Mouse (Mus musculus) C2C12 (cell line): ENCODE data around the gene Adamts20. TPM values are rescaled to one million over a fixed set of nuclear protein-coding genes. Genes with fewer than 3 reads are reported as not detected.

Experiments
- H3K27me3 ChIP-seq: one replicate; pipeline ENCODE4 v1.6.1; 2011; ENCODE audit not compliant: control insufficient read depth, insufficient read depth, insufficient read length
- H3K36me3 ChIP-seq: one replicate; pipeline ENCODE4 v1.6.1; 2011; ENCODE audit not compliant: control insufficient read depth, insufficient read depth
- H3K4me3 ChIP-seq: one replicate; pipeline ENCODE4 v1.5.1; 2011; ENCODE audit warnings: mild to moderate bottlenecking, control low read depth; ENCODE audit not compliant: poor library complexity, insufficient read depth, severe bottlenecking
- H3K79me2 ChIP-seq: one replicate; pipeline ENCODE4 v1.6.1; 2011; ENCODE audit not compliant: control insufficient read depth, insufficient read depth
- H3K79me3 ChIP-seq: one replicate; pipeline ENCODE4 v1.6.1; 2011; ENCODE audit warnings: low read depth, control low read depth
- H3ac ChIP-seq: one replicate; pipeline ENCODE3; 2011; ENCODE audit warnings: low read depth; ENCODE audit not compliant: control insufficient read depth, insufficient read length
- CEBPB ChIP-seq: IDR thresholded peaks from one replicate; pipeline ENCODE4 v1.6.1; 2011; ENCODE audit warnings: low read depth, mild to moderate bottlenecking, control low read depth, moderate library complexity
- CTCF ChIP-seq: IDR thresholded peaks from one replicate; pipeline ENCODE4 v1.5.1; 2011; ENCODE audit not compliant: control insufficient read depth, insufficient read depth, insufficient read length
- FOSL1 ChIP-seq: IDR thresholded peaks from one replicate; pipeline ENCODE4 v1.8.0; 2011; ENCODE audit warnings: mild to moderate bottlenecking, low read length; ENCODE audit not compliant: poor library complexity, insufficient read depth, severe bottlenecking
- MAX ChIP-seq: IDR thresholded peaks from one replicate; pipeline ENCODE4 v1.6.1; 2011; ENCODE audit warnings: mild to moderate bottlenecking, control low read depth
- MYOD1 ChIP-seq: IDR thresholded peaks from one replicate; pipeline ENCODE4 v1.6.1; 2011; ENCODE audit warnings: low read depth; ENCODE audit not compliant: control insufficient read depth, insufficient read length
- MYOG ChIP-seq: IDR thresholded peaks from one replicate; pipeline ENCODE4 v1.6.1; 2011; ENCODE audit not compliant: control insufficient read depth, insufficient read length; ENCODE audit errors: extremely low read depth
- USF1 ChIP-seq: IDR thresholded peaks from one replicate; pipeline ENCODE4 v1.6.1; 2011; ENCODE audit warnings: low read depth, mild to moderate bottlenecking, control low read depth, moderate library complexity
- polyA plus RNA-seq: library from polyadenylated mRNA; unstranded; fragments of >200 nt; fragmentation: generic; extraction: Trizol; gene quantifications from one replicate; pipeline ENCODE4 v1.2.1, GENCODE M21; 2012; ENCODE audit warnings: missing spikeins

Adamts20 gene
- polyA plus RNA-seq, 1 experiment: not detected

DNA sequence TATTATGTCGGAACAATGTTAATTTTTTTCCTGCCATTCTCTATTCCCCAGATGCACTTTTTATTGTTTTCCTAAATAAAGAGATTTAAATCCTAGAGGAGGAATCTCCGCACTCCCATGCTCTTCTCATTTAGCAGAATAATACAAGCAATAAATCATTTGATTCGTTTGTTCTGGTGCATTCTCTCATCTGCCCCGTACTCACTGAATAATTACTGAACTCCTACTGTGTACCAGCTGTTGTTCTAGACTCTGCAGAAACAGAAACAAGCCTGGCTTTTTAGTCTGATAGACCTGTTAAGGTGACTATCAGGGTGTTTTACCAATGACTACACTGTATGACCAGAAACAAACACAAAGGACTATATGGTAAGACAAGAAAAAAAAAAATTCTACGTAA, 29.7 kb downstream of the Adamts20 start:
- TF ChIP-seq MYOG (no peak), CTCF (no peak), FOSL1 (no peak), MAX (no peak), USF1 (no peak), CEBPB (no peak), MYOD1 (no peak)
- no peaks in the 10 kb centered on the region for H3K79me2 ChIP-seq
- H3K27me3 ChIP-seq: peaks cover 3% of the 10 kb centered on the region
- no peak overlapping the region for H3ac ChIP-seq
- no peak overlapping the region for H3K4me3 ChIP-seq
- H3K79me3 ChIP-seq: no peaks in the 10 kb centered on the region
- H3K36me3 ChIP-seq: no peaks in the 10 kb centered on the region

DNA sequence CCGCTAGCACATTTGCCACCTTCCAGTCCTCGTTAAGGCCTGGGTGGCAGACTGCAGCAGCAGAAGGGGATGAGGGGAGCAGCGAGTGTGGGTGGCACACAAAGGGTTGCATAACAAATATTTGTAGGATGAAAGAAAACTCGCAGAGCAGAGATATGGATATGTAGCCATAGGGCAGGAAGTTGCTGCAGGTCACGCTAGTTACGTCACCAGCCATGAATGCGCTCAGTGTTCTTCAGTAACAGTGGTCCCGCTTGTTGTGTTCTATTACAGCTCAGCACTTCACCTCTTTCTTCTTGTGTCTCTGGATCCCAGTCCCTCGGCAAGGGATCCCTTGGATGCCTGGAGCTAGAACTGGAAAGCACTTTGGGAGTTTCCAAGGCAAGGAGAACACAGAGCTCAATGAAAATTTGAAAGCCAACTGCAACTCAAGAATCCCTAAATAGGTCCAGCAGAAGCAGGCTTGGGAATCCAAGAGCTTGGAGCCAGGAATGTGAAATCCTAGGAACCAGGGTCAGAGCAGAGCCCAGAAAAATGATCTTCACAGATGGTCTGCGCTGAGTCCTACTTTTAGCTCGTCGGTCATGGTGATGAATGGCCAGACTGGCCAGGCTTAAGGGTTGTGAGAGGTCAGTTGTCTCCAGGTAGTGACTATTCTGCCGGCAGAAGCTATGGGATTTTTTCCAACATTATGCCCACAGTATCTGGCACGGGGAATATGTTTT, 34.4 kb downstream of the Adamts20 start:
- no peak overlapping the region for H3ac ChIP-seq
- H3K27me3 ChIP-seq: no peaks in the 10 kb centered on the region
- H3K79me3 ChIP-seq: no peaks in the 10 kb centered on the region
- no peak for TF ChIP-seq CTCF
- TF ChIP-seq MYOG: no peak
- no peak for TF ChIP-seq MYOD1
- no peaks in the 10 kb centered on the region for H3K79me2 ChIP-seq
- no peaks in the 10 kb centered on the region for H3K36me3 ChIP-seq
- no peak overlapping the region for H3K4me3 ChIP-seq

DNA sequence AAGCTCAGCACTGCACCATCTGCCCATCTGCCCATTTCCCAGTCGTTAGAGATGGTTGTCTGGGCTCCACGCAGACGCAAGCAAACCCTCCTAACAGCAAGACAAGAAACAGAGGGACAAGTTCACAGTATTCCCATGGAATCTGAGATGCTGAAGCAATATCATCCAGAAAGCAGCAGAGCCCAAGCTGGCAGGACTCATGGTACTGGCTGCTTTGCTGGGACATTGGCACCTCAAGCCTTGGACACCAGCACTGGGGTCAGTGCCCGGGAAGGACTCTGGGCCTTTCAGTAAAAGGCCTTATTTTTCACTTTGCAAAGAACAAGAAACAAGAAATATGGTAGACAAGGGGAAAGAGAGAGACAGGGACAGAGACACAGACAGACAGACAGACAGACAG, 36.5 kb downstream of the Adamts20 start:
- H3K4me3 ChIP-seq: no peak overlapping the region
- H3K79me2 ChIP-seq: no peaks in the 10 kb centered on the region
- TF ChIP-seq USF1: no peak
- TF ChIP-seq CEBPB: no peak
- H3K27me3 ChIP-seq: no peaks in the 10 kb centered on the region
- H3ac ChIP-seq: no peak overlapping the region
- H3K79me3 ChIP-seq: no peaks in the 10 kb centered on the region
- H3K36me3 ChIP-seq: no peaks in the 10 kb centered on the region

DNA sequence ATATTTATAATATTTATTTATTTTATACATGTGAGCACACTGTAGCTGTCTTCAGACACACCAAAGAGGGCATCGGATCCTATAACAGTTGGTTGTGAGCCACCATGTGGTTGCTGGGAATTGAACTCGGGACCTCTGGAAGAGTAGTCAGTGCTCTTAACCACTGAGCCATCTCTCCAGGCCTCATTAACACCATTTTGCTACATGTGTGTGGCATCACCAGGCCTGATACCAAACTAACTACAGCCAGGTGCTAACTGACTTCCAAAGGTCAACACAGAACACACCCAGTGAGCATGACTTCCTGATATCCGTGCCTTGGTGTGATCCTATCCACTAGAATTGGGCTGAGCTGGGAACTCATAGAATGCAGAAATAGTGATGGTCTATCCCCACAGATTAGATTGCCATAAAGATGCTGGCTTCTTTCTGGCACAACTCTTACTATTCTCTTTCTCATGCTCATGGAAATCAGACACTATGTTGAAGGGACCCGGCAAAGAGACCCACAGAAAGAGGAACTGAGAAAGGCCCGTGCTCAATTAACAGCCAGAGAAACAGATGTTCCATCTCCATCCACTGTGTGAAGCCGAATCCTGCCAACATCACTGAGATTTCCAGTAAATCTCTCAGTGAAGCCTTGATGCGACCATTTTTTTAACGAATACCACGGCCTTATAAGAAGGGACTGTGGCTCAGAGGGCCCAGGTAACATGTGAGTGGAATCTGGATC, 37.6 kb downstream of the Adamts20 start:
- Histone ChIP-seq H3ac (no peak overlapping the region), H3K27me3 (peaks cover 3% of the 10 kb centered on the region), H3K79me3 (no peaks in the 10 kb centered on the region), H3K4me3 (no peak overlapping the region), H3K36me3 (no peaks in the 10 kb centered on the region), H3K79me2 (no peaks in the 10 kb centered on the region)
- TF ChIP-seq FOSL1 (no peak), MYOD1 (no peak), CTCF (no peak)

DNA sequence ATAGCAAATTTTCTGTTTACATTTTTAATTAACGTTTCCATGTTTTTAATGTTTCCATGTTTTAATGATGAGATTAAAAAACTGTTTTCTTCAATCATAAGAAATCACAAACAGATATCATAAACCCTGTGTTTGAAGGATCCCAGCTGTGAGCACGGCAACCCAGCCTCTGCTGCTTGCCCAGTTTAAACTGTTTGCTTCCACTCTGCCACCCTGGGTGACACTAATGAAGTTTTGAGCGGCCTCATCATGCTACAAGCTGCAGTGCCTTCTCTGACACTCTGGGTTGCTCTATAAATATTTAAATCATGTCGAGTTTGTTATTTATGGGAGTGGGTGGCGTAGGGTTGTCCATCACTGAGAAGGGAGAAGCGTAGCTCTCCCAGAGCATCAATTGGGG, 44.7 kb downstream of the Adamts20 start:
- no peak overlapping the region for H3ac ChIP-seq
- H3K4me3 ChIP-seq: no peak overlapping the region
- H3K27me3 ChIP-seq: peaks cover 24% of the 10 kb centered on the region
- TF ChIP-seq MAX (no peak), MYOD1 (no peak), FOSL1 (no peak), USF1 (no peak), CEBPB (no peak), MYOG (no peak), CTCF (no peak)
- H3K79me2 ChIP-seq: no peaks in the 10 kb centered on the region
- H3K36me3 ChIP-seq: no peaks in the 10 kb centered on the region
- H3K79me3 ChIP-seq: no peaks in the 10 kb centered on the region

DNA sequence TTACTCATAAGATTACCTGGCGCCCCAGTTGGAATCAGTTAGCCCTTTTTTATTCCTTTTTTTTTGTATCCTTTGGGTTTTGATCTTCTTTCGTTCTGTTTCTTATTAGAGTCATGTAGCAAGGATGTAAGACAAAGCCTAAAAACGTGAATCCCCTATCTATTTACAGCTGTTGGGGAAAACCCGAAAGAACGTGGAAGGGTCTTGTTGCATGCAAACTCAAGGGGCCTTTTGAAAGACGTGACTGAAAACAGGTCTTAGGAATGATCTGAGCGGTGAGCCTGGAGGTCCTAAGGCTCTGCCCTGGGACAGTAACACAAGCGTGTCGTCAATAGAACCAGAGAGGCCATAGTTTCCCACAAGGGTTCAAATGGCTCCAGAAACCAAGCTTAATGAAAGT, 46.1 kb downstream of the Adamts20 start:
- H3K4me3 ChIP-seq: no peak overlapping the region
- H3K36me3 ChIP-seq: no peaks in the 10 kb centered on the region
- H3K79me2 ChIP-seq: no peaks in the 10 kb centered on the region
- H3K27me3 ChIP-seq: peaks cover 24% of the 10 kb centered on the region
- TF ChIP-seq MAX (no peak), MYOG (no peak), CEBPB (no peak), USF1 (no peak), CTCF (no peak), MYOD1 (no peak), FOSL1 (no peak)
- no peaks in the 10 kb centered on the region for H3K79me3 ChIP-seq
- H3ac ChIP-seq: no peak overlapping the region
